Mouse (Mus musculus): Measurements from ENCODE around the gene Vmn1r48. TPM values are rescaled to one million over a fixed set of nuclear protein-coding genes. Genes with fewer than 3 reads are reported as not detected.

Vmn1r48 gene
- not detected in 2 replicates for polyA plus RNA-seq (2012; rRNA removed; ENCODE audit: low replicate concordance)

GRCm38 (mm10) chr6:90036741-90037140, at the start of gene Vmn1r48:
Gene Vmn1r48, minus strand, starts transcription at chr6:90036841.

GRCm38 (mm10) chr6:90078406-90078805, 41.8 kb upstream of the Vmn1r48 start, which contains the start of gene Vmn1r49:
Gene Vmn1r49, minus strand, starts transcription at chr6:90078506.

GRCm38 (mm10) chr6:90015847-90016246, 20.8 kb downstream of the Vmn1r48 start, which contains the start of gene Vmn1r47:
Gene Vmn1r47, plus strand, starts transcription at chr6:90016147.

Other genes starting within 250 kb of the Vmn1r48 start
- not detected in 2 replicates for gene Vmn1r42, start 160.4 kb downstream of the Vmn1r48 start, polyA plus RNA-seq (2012; rRNA removed; ENCODE audit: low replicate concordance)
- gene Vmn1r43, start 160.4 kb downstream of the Vmn1r48 start, polyA plus RNA-seq (2012; rRNA removed; ENCODE audit: low replicate concordance), result not detected in 2 replicates
- not detected in 2 replicates for gene Vmn1r44, start 153.2 kb downstream of the Vmn1r48 start, polyA plus RNA-seq (2012; rRNA removed; ENCODE audit: low replicate concordance)
- not detected in 2 replicates for gene Vmn1r45, start 96.2 kb downstream of the Vmn1r48 start, polyA plus RNA-seq (2012; rRNA removed; ENCODE audit: low replicate concordance)
- gene Vmn1r46, start 67.5 kb downstream of the Vmn1r48 start, polyA plus RNA-seq (2012; rRNA removed; ENCODE audit: low replicate concordance), result not detected in 2 replicates
- not detected in 2 replicates for gene Vmn1r47, start 20.7 kb downstream of the Vmn1r48 start, polyA plus RNA-seq (2012; rRNA removed; ENCODE audit: low replicate concordance)
- not detected in 2 replicates for gene Vmn1r49, start 41.7 kb upstream of the Vmn1r48 start, polyA plus RNA-seq (2012; rRNA removed; ENCODE audit: low replicate concordance)
- not detected in 2 replicates for gene Vmn1r50, start 64.6 kb upstream of the Vmn1r48 start, polyA plus RNA-seq (2012; rRNA removed; ENCODE audit: low replicate concordance)
- not detected in 2 replicates for gene Vmn1r51, start 85.8 kb upstream of the Vmn1r48 start, polyA plus RNA-seq (2012; rRNA removed; ENCODE audit: low replicate concordance)
- gene Vmn1r52, start 138.0 kb upstream of the Vmn1r48 start, polyA plus RNA-seq (2012; rRNA removed; ENCODE audit: low replicate concordance), result not detected in 2 replicates
- gene V1ra8, start 166.0 kb upstream of the Vmn1r48 start, polyA plus RNA-seq (2012; rRNA removed; ENCODE audit: low replicate concordance), result not detected in 2 replicates
- gene Vmn1r53, start 187.6 kb upstream of the Vmn1r48 start, polyA plus RNA-seq (2012; rRNA removed; ENCODE audit: low replicate concordance), result 0.42 TPM in 1 of 2 replicates, not detected in the other
- gene Vmn1r54, start 209.5 kb upstream of the Vmn1r48 start, polyA plus RNA-seq (2012; rRNA removed; ENCODE audit: low replicate concordance), result not detected in 2 replicates

Data from mammary gland, adult 2 months (tissue).